Mouse (Mus musculus) kidney, embryonic 16.5 days (tissue): ENCODE measurements around the gene Fgb. TPM values are rescaled to one million over a fixed set of nuclear protein-coding genes. Genes with fewer than 3 reads are reported as not detected.
A peak's percentile ranks its signal among the peaks of the same experiment; 100 is the strongest.

ENCODE experiments used
- ATAC-seq: fragments of 200-750 bp; cut with Nextera tagmentation; 2 replicates; pipeline ENCODE4 v1.8.0; 2017; ENCODE audit warnings: moderate TSS enrichment; ENCODE audit not compliant: low FRiP score, low TSS enrichment
- H3K27ac ChIP-seq: fragments of 300-500 bp; sonication (generic); 2 replicates; pipeline ENCODE4 v1.5.1; 2014; ENCODE audit warnings: low read length
- H3K27me3 ChIP-seq: fragments of 300-500 bp; sonication (generic); 2 replicates; pipeline ENCODE4 v1.6.1; 2014; ENCODE audit warnings: low read length, control low read depth, mixed read lengths; ENCODE audit not compliant: insufficient read depth
- H3K36me3 ChIP-seq: fragments of 300-500 bp; sonication (generic); 2 replicates; pipeline ENCODE4 v1.6.1; 2014; ENCODE audit warnings: low read length, control low read depth, mixed read lengths; ENCODE audit not compliant: insufficient read depth
- H3K4me1 ChIP-seq: fragments of 300-500 bp; sonication (generic); 2 replicates; pipeline ENCODE4 v1.6.1; 2014; ENCODE audit warnings: low read length, control low read depth, mixed read lengths; ENCODE audit not compliant: insufficient read depth
- H3K4me2 ChIP-seq: fragments of 300-500 bp; sonication (generic); replicated peaks from 2 replicates; pipeline ENCODE4 v1.6.1; 2014; ENCODE audit warnings: low read depth, low read length
- H3K4me3 ChIP-seq: fragments of 300-500 bp; sonication (generic); 2 replicates; pipeline ENCODE4 v1.5.1; 2014; ENCODE audit warnings: mild to moderate bottlenecking, low read length
- H3K9ac ChIP-seq: fragments of 300-500 bp; sonication (generic); replicated peaks from 2 replicates; pipeline ENCODE4 v1.6.1; 2014; ENCODE audit warnings: low read length
- H3K9me3 ChIP-seq: fragments of 300-500 bp; sonication (generic); 2 replicates; pipeline ENCODE4 v1.6.1; 2016; ENCODE audit warnings: low read length, control low read depth
- WGBS: fragments of 180-500 bp; shearing (Covaris S2); extraction: QIAGEN DNeasy Blood & Tissue Kit; methylation state at CpG from one replicate; pipeline ENCODE4 v1.1.7; 2014; 5-methylcytosine and 5-hydroxymethylcytosine counted together
- polyA plus RNA-seq: library from polyadenylated mRNA; unstranded; fragments of >200 nt; fragmentation: Nextera tagmentation; extraction: Ambion mirVana; gene quantifications from 2 replicates; pipeline ENCODE4 v1.2.1, GENCODE M21; 2015

Fgb gene
- polyA plus RNA-seq, 1 experiment from 2014 or later, result 3.6 TPM

GRCm38 (mm10) chr3:83013951-83014350 is 35.7 kb downstream of the Fgb start:
- H3K27me3 ChIP-seq, result no peaks in the 10 kb centered on the region
- H3K9me3 ChIP-seq, result no peaks in the 10 kb centered on the region
- WGBS, result 89% methylated on average over 10 of the region's 10 CpGs
- no peaks in the 10 kb centered on the region for H3K4me1 ChIP-seq
- H3K9ac ChIP-seq, result no peak overlapping the region
- H3K4me2 ChIP-seq, result no peak overlapping the region
- ATAC-seq, result no peak
- H3K36me3 ChIP-seq, result no peaks in the 10 kb centered on the region
- no peak overlapping the region for H3K4me3 ChIP-seq
- H3K27ac ChIP-seq, result no peak overlapping the region

- no peaks in the 10 kb centered on the region for H3K27me3 ChIP-seq
- no peaks in the 10 kb centered on the region for H3K4me1 ChIP-seq
- H3K36me3 ChIP-seq, result no peaks in the 10 kb centered on the region
- no peaks in the 10 kb centered on the region for H3K9me3 ChIP-seq
- H3K9ac ChIP-seq, result no peak overlapping the region
- WGBS, result 88% methylated on average over 19 of the region's 19 CpGs
- ATAC-seq, result no peak
- no peak overlapping the region for H3K4me3 ChIP-seq
- H3K27ac ChIP-seq, result no peak overlapping the region
- H3K4me2 ChIP-seq, result no peak overlapping the region
Measured at GRCm38 (mm10) chr3:83012636-83013035, 37.0 kb downstream of the Fgb start.

- no peak overlapping the region for H3K4me2 ChIP-seq
- H3K36me3 ChIP-seq, result no peaks in the 10 kb centered on the region
- no peak for ATAC-seq
- H3K27me3 ChIP-seq, result no peaks in the 10 kb centered on the region
- WGBS, result 64% methylated on average over 4 of the region's 4 CpGs
- no peak overlapping the region for H3K27ac ChIP-seq
- no peak overlapping the region for H3K4me3 ChIP-seq
- H3K9ac ChIP-seq, result no peak overlapping the region
- no peaks in the 10 kb centered on the region for H3K9me3 ChIP-seq
- H3K4me1 ChIP-seq, result no peaks in the 10 kb centered on the region
Measured at GRCm38 (mm10) chr3:83011565-83011964, 38.1 kb downstream of the Fgb start.

GRCm38 (mm10) chr3:83011136-83011535 is 38.5 kb downstream of the Fgb start:
- Histone ChIP-seq H3K4me2 (no peak overlapping the region), H3K27ac (no peak overlapping the region), H3K36me3 (no peaks in the 10 kb centered on the region), H3K9me3 (no peaks in the 10 kb centered on the region), H3K4me3 (no peak overlapping the region), H3K9ac (no peak overlapping the region), H3K27me3 (no peaks in the 10 kb centered on the region), H3K4me1 (no peaks in the 10 kb centered on the region)
- 86% methylated on average over 4 of the region's 4 CpGs for WGBS
- ATAC-seq, result no peak

- Histone ChIP-seq H3K36me3 (no peaks in the 10 kb centered on the region), H3K27ac (no peak overlapping the region), H3K27me3 (no peaks in the 10 kb centered on the region), H3K4me1 (no peaks in the 10 kb centered on the region), H3K9me3 (no peaks in the 10 kb centered on the region), H3K4me2 (no peak overlapping the region), H3K4me3 (no peak overlapping the region), H3K9ac (no peak overlapping the region)
- ATAC-seq, result no peak
- 74% methylated on average over 11 of the region's 11 CpGs for WGBS
Measured at GRCm38 (mm10) chr3:83010291-83010690, 39.4 kb downstream of the Fgb start.

- H3K27ac ChIP-seq, result no peak within 1 kb of the TSS
- no peaks in the 10 kb centered on the region for H3K36me3 ChIP-seq
- WGBS, result 43% methylated on average over 7 of the region's 7 CpGs
- H3K9ac ChIP-seq, result no peak within 1 kb of the TSS
- no peaks in the 10 kb centered on the region for H3K9me3 ChIP-seq
- no peaks in the 10 kb centered on the region for H3K4me1 ChIP-seq
- ATAC-seq, result 0 out of 2 replicates have a peak, but pooled peaks have one; percentile 31
- H3K4me2 ChIP-seq, result no peak within 1 kb of the TSS
- H3K4me3 ChIP-seq, result no peak within 1 kb of the TSS
- H3K27me3 ChIP-seq, result no peaks in the 10 kb centered on the region
Measured at GRCm38 (mm10) chr3:83007557-83007956, 42.1 kb downstream of the Fgb start, which contains the start of gene Fgg. TSS of gene Fgg (plus strand) at chr3:83007724.

- 82% methylated on average over 7 of the region's 7 CpGs for WGBS
- Histone ChIP-seq H3K9me3 (no peaks in the 10 kb centered on the region), H3K36me3 (no peaks in the 10 kb centered on the region), H3K27me3 (no peaks in the 10 kb centered on the region), H3K4me1 (no peaks in the 10 kb centered on the region), H3K9ac (no peak overlapping the region), H3K4me3 (no peak overlapping the region), H3K4me2 (no peak overlapping the region), H3K27ac (no peak overlapping the region)
- ATAC-seq, result no peak
Measured at GRCm38 (mm10) chr3:83004801-83005200, 44.9 kb downstream of the Fgb start.

- Histone ChIP-seq H3K27ac (no peak overlapping the region), H3K9me3 (no peaks in the 10 kb centered on the region), H3K27me3 (no peaks in the 10 kb centered on the region), H3K36me3 (no peaks in the 10 kb centered on the region), H3K4me3 (no peak overlapping the region), H3K9ac (no peak overlapping the region), H3K4me1 (no peaks in the 10 kb centered on the region), H3K4me2 (no peak overlapping the region)
- no peak for ATAC-seq
- 90% methylated on average over 8 of the region's 8 CpGs for WGBS
Measured at GRCm38 (mm10) chr3:83003068-83003467, 46.6 kb downstream of the Fgb start.

- Histone ChIP-seq H3K9ac (no peak overlapping the region), H3K4me1 (no peaks in the 10 kb centered on the region), H3K27me3 (no peaks in the 10 kb centered on the region), H3K36me3 (no peaks in the 10 kb centered on the region), H3K27ac (no peak overlapping the region), H3K4me2 (no peak overlapping the region), H3K4me3 (no peak overlapping the region), H3K9me3 (no peaks in the 10 kb centered on the region)
- WGBS, result 2% methylated on average over 2 of the region's 2 CpGs
- ATAC-seq, result no peak
Measured at GRCm38 (mm10) chr3:83002191-83002590, 47.5 kb downstream of the Fgb start.

- Histone ChIP-seq H3K27me3 (no peaks in the 10 kb centered on the region), H3K27ac (no peak overlapping the region), H3K9ac (no peak overlapping the region), H3K4me3 (no peak overlapping the region), H3K36me3 (no peaks in the 10 kb centered on the region), H3K4me2 (no peak overlapping the region), H3K9me3 (no peaks in the 10 kb centered on the region), H3K4me1 (peaks cover 6% of the 10 kb centered on the region)
- ATAC-seq, result no peak
- 73% methylated on average over 9 of the region's 9 CpGs for WGBS
Measured at GRCm38 (mm10) chr3:82999995-83000394, 49.7 kb downstream of the Fgb start.
